Mouse (Mus musculus) spleen, adult 2 months (tissue): Measurements from ENCODE around the gene Vmn1r198.

Experiments
- CTCF ChIP-seq: fragments of 200-500 bp; IDR thresholded peaks from 2 replicates; pipeline ENCODE4 v1.5.1; 2011; ENCODE audit warnings: mild to moderate bottlenecking, inconsistent platforms; ENCODE audit not compliant: insufficient read depth, insufficient read length, insufficient replicate concordance; ENCODE audit errors: extremely low read depth
- POLR2A ChIP-seq: fragments of 200-500 bp; IDR thresholded peaks from 2 replicates; pipeline ENCODE4 v1.6.1; 2011; ENCODE audit warnings: low read depth, low read length, inconsistent platforms

- TF ChIP-seq CTCF (no peak), POLR2A (no peak)
Observed at GRCm38 (mm10) chr13:22320091-22320490, 30.1 kb upstream of the Vmn1r198 start.
